Mouse (Mus musculus) CD4-positive, CD25-positive, alpha-beta regulatory T cell, adult 2 months (primary cell): ENCODE data around the gene P2ry1.
A peak's percentile ranks its signal among the peaks of the same experiment; 100 is the strongest.

Experiments used
- DNase-seq: peaks from one replicate; pipeline ENCODE4 v3.0.0-alpha.2; 2012; ENCODE audit warnings: low read depth, low spot score

The P2ry1 gene

GRCm38 (mm10) chr3:61002587-61003501 lies at the start of gene P2ry1:
Gene P2ry1 (plus strand): TSS chr3:61002795.
- peak; percentile 62 for DNase-seq

- DNase-seq = no peak
Measured at GRCm38 (mm10) chr3:60953199-60953736, 49.3 kb upstream of the P2ry1 start.

GRCm38 (mm10) chr3:60954073-60954472 lies 48.5 kb upstream of the P2ry1 start:
- DNase-seq = peak; percentile 4

GRCm38 (mm10) chr3:60958769-60959168 lies 43.8 kb upstream of the P2ry1 start:
- DNase-seq = no peak

GRCm38 (mm10) chr3:60965137-60965536 lies 37.5 kb upstream of the P2ry1 start:
- DNase-seq = no peak

- DNase-seq = no peak
Measured at GRCm38 (mm10) chr3:60974944-60975343, 27.7 kb upstream of the P2ry1 start.

- DNase-seq = peak; percentile 15
Measured at GRCm38 (mm10) chr3:60982109-60982508, 20.5 kb upstream of the P2ry1 start.

- DNase-seq = no peak
Measured at GRCm38 (mm10) chr3:60998064-60998463, 4.5 kb upstream of the P2ry1 start.

- DNase-seq = no peak
Measured at GRCm38 (mm10) chr3:60999715-61000114, 2.9 kb upstream of the P2ry1 start.

- no peak for DNase-seq
Measured at GRCm38 (mm10) chr3:61000747-61001146, 1.8 kb upstream of the P2ry1 start.

GRCm38 (mm10) chr3:61001852-61002586 lies 576 bp upstream of the P2ry1 start:
- DNase-seq = peak; percentile 7

- DNase-seq = no peak
Measured at GRCm38 (mm10) chr3:61004611-61005010, 2.0 kb downstream of the P2ry1 start.

GRCm38 (mm10) chr3:61011660-61012059 lies 9.1 kb downstream of the P2ry1 start:
- DNase-seq = no peak

- no peak for DNase-seq
Measured at GRCm38 (mm10) chr3:61012550-61012949, 10.0 kb downstream of the P2ry1 start.

- no peak for DNase-seq
Measured at GRCm38 (mm10) chr3:61016733-61017132, 14.1 kb downstream of the P2ry1 start.

- no peak for DNase-seq
Measured at GRCm38 (mm10) chr3:61032100-61032499, 29.5 kb downstream of the P2ry1 start.

GRCm38 (mm10) chr3:61035633-61036032 lies 33.0 kb downstream of the P2ry1 start:
- DNase-seq = no peak

- DNase-seq = no peak
Measured at GRCm38 (mm10) chr3:61039916-61040315, 37.3 kb downstream of the P2ry1 start.

- no peak for DNase-seq
Measured at GRCm38 (mm10) chr3:61049976-61050672, 47.5 kb downstream of the P2ry1 start.
